Mouse (Mus musculus) urinary bladder, postnatal 14 days (tissue): Measurements from ENCODE around the gene Pgm2l1.
"Not testable (repeated sequence)": the region's sequence is repeated elsewhere in the genome, so short reads cannot be mapped to it uniquely, and the experiment has no call there.

Source experiments
- DNase-seq: peaks from one replicate; pipeline ENCODE4 v3.0.0; 2021; ENCODE audit warnings: low spot score

Pgm2l1 gene

DNA sequence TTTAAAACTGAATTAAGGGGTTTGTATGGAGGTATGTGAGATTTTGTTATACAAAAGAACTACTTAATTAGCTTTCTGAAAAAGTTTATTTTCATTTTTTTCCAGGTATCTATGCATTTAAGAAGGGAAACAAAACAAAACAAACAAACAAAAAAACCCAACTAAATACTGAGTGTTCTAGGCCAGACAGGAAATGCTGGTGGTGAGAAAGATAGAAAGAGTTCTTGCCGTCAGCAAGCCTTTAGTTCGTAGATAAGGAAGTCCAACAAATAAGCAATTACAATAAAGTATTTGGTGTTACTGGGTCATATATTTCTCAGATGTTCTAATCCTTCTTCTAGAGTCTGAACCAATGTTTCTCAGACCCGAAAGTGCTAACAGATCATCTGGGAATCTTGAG, 1.8 kb downstream of the Pgm2l1 start:
- no peak for DNase-seq

DNA sequence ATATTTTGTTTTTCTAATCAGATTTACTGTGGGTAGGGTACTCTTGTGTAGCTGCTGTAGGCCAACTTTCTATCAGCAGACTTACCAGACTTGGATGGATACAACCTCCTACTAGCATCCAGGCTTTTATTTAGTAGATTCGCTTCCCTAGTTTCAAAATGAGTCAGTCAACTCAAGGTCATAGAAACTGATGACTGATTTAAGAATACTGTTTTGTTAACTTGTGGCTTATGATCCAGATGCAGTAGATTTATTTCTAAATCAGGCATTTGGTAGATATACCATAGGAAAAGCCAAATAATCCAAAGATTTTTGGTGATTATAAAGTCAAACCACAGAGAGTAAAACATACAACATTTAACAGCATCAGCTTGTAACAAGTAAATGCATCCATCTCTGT, 3.5 kb downstream of the Pgm2l1 start:
- DNase-seq: no peak

DNA sequence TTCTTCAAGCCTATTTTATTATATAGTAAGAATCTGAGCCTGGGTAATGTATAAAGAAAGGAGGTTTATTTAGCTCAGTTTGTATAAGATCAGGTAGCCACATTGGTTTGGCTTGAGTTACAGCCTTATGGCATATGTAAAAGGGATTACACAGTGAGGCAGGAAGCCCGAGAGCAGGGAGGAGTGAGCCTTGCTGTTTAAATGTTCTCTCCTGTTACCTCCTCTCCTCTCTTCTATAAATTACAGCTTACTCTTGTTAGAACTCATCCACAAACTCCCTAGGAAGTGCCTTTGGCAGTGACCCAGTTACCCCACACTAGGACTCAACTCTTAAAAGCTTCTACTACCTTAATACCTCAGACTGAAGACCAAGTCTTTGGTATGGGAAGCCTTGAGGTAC, 4.5 kb downstream of the Pgm2l1 start:
- DNase-seq: no peak

DNA sequence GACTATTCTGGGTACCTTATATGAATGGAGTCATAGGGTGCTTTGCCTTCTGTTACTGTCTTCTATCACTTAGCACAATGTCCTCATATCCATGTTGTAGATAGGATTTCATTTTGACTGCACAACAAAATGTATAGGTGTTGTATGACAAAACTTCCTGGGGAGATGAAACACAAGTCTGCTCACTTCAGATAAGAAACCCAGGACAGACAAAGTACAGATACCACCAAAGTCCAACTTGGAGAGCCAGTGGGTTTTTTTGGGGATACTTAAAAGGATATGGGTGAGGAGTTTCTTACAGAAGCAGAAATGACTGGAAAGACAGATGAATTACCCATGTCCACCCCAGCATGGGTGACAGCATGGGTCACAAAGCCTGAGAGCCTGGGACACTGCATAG, 6.5 kb downstream of the Pgm2l1 start:
- DNase-seq: no peak

DNA sequence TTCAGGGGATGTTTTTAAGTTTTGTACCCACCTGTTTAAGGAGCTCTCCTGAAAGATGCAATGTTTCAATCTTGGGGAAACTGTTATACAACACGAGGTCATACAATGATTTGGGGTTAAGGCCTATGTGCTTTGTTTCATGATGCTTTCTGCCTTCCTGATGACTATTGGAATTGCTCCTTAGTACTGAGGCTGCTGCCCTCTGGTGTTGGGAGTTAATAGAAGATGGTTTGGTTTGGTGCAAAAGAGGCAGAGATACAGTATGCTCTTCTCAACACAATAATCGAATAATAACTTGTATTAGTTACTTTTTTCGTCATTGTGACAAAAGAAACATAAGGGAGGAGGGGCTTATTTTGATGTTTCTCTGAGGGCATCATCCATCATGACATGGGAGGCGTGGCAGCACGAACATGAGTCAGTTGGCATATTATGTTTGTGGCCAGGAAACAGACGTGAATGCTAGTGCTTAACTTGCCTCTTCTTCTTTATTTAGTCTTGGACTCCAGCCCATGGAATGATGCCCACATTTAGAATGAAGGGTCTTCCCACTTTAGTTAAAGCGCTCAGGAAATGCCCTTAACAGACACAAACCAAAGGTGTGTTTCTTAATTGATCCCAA, 7.2 kb downstream of the Pgm2l1 start:
- peak; percentile 54 for DNase-seq

DNA sequence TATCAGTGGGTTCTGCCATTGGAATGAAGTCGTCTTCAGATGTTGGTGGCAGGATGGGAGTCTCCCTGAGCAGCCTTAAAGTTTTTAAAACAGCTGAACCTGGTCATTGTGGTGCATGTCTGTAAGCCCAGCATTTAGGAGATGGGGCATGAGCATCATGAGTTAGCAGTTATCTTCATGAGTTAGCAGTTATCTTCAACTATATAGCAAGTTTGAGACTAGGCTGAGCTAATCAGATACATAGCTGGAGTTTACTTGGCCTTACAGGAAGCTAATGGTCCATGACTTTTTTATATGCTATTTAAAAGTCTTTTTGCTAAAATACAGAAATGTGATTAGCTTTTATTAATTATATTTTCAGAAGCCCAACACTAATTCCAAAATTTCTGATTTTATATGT, 11.1 kb downstream of the Pgm2l1 start:
- no peak for DNase-seq

DNA sequence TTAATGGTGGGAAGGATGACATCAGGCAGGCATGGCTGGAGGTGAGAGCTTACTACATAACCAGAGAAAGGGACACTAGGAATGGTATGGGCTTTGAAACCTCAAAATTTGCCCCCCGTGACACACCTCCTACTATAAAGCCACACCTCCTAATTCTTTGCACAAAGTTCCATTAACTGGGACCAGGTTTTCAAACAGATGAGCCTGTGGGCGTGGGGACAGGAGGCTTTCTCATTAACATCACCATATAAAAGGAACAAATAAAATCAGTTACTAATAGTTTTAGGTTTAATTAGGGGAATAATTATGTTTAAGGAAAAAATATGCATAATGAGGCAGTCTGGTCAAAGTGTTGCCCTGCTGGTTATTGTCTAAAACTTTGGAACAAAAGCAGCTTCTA, 13.4 kb downstream of the Pgm2l1 start:
- no peak for DNase-seq

DNA sequence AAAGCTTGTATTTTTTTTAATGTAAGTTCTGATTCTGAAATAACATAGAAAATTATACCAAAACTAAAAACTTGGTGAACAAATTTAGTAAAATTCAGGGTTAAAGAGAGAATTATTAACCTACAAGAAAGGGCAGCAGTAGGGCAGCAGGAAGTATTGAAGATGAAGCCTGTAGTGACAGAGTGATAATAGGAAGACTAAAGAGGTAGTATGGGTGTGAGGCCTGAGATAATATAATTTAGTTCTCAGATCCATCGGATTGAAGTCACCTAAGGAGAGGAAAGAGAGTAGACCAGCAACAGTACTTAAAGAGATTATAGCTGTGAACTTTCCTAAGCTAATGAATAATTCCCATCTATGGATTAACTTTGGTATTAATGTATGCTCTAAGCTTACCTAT, 15.8 kb downstream of the Pgm2l1 start:
- no peak for DNase-seq

DNA sequence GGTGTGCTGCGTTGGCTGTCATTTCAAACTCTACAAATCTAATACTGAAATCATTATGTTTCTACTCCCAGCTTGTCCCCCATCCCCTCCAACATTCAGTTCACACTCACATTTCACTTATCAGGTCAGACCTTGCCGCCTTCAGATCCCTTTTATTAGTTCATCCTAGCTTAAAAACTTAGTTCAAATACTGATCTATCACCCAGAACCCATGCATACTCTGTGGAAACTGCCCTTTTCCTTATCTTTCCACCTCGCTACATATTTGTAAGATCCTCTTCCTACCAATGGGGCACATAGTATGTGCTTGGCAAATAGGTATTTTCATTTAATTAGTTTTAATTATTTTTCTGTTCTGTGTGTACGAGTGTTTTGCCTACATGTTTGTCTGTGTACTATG, 17.0 kb downstream of the Pgm2l1 start:
- no peak for DNase-seq

DNA sequence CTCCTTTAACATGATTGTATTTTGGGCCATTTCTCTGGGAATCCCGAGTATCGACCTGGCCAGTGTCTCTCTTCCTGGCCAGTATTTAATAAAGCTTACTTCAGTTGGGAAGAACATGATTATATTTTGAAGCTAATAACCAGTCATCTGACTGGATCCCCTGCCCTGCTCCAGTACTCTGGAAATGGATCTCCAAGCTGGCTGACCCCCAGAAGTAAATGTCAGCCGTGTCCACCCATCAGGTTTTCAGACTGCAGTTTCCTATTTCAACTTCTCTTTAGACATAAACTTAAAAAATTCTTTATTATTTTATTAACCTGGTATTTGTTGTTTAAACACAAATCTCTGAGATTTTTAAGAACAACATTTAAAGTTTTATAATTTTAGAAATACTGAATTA, 18.0 kb downstream of the Pgm2l1 start:
- no peak for DNase-seq

DNA sequence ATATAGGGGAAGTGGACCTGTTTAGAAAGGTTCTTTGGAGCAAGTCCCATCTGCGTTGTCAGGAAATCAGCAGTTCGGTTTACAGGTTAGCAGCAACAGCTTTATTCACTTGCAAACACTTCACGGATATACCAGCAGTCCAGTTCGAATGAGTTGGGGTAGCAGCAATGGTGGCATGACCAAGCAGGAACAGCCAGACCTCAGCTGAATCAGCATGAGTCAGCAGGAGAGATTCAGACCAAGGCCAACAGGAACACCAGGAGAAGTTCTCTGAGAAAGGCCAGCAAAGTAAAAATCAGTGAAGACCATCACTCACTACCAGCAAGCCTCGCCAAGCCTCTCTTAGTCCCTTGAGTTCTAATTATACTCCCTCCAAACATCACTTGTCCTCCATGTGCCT, 23.5 kb downstream of the Pgm2l1 start:
- no peak for DNase-seq

DNA sequence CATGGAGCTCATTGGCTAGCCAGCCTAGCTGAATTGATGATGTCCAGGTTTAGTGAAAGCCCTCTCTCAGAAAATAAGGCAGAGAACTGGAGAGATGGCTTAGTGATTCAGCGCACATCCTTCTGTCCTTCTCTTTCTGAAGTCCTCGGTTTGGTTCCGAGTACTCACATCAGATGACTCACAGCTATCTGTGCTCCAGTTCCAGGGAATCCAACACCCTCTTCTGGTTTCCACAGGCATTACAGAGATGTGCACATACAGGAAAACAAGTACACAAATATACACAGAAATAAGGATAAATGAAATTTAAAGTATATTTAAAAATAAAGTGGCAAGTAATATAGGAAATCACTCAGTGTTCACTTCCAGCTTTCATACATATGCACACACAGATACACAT, 35.2 kb downstream of the Pgm2l1 start:
- DNase-seq: no peak

DNA sequence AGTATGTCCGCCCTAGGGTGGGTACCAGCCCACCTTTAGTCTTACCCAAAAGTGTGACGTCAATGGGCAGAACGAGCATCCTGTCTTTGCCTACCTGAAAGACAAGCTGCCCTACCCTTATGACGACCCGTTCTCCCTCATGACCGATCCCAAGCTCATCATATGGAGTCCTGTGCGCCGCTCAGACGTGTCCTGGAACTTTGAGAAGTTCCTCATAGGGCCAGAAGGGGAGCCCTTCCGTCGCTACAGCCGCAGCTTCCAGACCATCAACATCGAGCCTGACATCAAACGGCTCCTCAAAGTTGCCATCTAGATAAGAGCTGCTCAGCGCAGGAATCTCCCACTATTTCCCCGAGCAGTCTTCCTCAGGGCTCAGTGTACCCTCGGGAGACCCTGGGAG, 37.7 kb downstream of the Pgm2l1 start:
- not testable (repeated sequence) for DNase-seq

DNA sequence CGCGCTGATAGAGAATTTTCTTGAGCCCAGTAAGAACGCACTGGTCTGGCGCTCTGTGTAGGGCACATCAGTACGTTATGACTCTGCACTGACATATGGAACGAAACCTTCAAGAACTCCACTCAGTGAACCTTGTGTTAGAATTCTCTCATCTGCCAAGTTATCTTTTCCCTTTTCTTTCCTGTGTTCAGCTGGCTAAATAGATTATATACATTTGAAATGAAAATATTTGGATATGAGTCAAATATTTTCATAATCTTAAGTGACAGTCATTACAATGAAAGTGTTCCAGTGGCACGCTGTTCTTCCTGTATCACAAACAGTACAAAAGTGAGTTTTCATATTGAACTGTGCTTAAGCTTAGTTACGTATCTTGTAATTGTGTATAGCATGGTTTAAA, 45.2 kb downstream of the Pgm2l1 start:
- DNase-seq: no peak

DNA sequence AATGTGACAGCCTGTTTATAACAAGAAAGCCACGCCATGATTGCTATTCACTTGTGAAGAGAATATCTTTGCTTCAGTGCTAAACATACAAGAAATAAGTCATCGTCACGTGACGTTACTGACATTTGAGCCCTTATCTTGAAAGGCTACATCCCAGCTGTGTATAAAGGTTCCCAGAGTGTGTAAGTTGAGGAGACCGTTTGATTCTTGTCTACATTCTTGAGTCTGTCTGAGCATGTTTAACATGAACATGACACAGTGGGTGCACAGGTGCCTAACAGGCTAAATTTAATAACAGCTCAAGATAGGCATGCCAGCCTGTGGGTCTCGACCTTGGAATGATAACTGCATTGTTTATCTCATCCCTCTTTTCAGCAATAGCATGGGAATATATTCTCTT, 47.3 kb downstream of the Pgm2l1 start:
- DNase-seq: no peak

DNA sequence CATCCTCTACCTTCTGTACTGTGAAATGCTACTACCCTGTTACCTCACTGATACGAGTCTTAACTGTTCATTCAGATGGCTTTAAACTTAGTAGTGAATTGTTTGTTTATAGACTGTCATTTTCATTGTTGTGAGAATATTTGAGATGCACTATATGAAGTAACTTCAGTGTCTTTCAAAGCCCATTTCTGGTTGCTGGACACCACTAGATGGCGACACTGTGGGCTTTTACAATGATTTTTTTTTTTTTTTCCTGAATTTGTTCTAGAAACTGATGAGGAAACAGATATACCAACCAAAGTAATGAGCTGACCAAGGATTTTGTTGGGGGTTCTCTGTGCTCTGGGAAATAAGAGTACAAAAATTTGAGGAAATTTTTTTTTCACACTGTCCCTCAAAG, 49.2 kb downstream of the Pgm2l1 start:
- no peak for DNase-seq

DNA sequence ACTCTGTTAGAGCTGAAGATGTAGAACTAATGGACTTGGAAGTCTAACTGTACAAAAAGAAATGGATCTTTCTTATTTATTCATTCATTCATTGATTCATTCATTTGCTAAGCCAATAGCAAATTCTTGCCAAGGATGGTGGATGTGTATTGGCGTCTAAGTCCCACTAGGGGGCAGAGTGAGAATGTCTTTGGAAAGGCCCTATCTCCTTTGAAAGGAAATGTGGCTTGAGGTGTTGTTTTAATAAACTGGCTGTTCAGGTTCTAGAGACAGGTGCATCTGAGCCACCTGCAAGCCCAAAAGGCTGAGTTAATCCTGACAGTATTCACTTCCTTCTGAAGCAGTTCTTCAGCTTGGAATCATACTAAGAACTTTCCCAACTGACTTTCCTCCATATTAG, 52.6 kb downstream of the Pgm2l1 start:
- DNase-seq: peak; percentile 50

DNA sequence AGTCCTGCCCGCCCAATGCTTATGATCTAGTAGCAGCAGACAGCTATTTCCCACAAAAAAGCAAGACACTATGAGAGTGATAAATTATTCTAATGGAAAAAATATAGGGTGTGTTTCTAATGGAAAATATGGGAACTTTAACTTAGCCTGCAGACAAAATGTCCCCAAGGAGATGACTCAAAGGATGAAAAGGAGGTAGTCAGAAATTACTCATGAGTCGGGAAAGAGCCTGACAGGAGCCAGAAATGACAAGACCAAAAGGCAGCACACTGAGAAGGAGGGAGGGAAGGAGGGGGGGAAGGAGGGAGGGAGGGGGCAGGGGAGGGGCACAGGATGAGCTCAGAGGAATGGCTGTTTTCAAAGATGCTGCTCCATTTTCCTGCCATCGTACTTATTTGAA, 54.4 kb downstream of the Pgm2l1 start:
- no peak for DNase-seq

DNA sequence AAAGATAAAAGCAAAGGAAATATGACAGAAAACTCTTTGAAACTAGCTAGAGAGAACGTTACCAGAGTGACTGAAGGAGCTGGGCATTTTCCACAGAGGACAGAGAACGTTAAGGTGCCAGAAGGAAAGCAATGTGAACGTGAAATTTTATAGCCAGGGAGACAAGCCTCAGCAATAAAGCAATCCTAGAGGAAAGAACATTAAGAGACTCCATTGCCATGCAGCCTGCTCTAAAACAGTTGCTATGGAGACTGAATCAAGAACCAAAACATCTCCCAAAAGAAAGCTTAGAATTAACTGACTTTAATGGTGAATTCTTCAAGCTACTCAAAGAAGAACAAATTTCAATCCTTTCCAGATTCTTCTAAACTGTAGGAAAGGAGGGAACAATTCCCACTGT, 56.1 kb downstream of the Pgm2l1 start:
- no peak for DNase-seq

DNA sequence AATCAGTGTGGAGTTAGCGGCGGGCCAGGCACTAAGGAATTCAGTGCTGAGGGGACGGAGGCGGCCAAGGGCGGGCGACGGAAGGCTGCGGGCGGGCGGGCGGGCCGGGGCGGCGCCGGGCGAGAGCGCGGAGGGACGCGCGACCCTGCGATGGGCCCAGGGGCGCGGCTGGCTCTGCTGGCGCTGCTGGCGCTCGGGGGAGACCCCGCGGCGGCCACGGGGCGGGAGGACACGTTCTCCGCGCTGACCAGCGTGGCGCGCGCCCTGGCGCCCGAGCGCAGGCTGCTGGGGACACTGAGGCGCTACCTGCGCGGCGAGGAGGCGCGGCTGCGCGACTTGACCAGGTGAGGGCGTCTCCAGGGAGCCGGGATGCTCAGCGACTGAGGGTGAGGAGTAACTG, 58.2 kb downstream of the Pgm2l1 start, which contains the start of gene P4ha3:
Gene P4ha3 (plus strand): TSS at position 138 of the 400 bp plus-strand sequence.
- peak; percentile 22 for DNase-seq

DNA sequence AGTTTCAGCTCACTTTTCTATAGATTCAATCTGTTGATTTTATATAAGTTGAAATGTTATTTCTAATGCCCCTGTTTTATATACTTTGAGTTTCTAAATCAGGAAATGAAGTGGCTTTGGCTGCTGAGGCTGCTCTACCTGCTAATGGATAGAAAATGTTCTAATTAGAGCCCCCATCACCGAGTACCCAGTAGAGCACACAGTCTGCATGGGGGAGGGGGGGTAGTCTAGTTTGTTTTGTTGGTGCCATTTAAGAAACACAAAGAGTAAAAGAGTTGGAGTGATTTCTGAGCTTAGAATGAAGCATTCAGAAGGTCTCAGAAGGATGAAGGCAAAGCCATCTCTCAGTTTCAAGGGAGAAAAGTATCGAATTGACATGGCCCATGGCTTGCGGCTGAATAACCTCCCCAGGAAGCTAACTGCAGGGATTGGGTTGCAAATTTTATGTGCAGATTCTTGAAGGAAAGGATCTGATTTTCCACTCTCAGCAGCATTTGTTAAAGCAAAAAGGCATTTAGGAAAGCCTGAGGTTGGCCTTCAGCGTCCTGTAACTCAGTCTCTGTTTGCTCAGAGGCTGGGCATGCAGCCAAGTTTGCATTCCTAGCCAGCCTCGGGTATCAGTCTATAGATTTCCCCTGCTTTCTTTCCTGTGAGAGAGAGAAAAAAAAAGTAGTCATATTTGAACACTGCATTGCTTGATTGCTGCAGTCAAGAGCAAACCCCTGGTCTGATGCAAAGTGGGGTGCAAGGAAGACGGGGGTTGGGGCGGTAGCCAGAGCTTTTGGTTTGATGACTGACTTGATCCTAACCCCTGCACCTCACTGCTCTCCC, 60.8 kb downstream of the Pgm2l1 start:
- peak; percentile 84 for DNase-seq

DNA sequence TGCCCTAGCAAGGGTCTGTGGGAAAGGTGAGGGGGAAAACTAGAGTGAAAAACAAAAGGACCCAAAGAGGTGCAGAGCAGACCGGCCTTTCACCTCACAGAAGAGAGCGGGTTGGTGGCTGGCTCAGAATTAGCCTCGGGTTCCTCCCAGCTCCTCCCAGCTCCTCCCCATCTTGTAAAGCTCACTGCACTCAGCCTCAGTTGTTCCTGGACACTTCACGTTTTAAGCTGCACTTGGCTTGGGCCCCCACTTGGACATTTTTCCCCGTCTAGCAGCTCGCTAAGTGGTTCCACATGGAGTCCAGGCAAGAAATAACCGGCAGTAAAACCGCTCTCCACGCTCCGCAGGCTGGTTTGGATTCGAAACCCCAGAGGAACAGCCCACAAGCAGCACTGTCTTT, 61.4 kb downstream of the Pgm2l1 start:
- DNase-seq: peak; percentile 49

DNA sequence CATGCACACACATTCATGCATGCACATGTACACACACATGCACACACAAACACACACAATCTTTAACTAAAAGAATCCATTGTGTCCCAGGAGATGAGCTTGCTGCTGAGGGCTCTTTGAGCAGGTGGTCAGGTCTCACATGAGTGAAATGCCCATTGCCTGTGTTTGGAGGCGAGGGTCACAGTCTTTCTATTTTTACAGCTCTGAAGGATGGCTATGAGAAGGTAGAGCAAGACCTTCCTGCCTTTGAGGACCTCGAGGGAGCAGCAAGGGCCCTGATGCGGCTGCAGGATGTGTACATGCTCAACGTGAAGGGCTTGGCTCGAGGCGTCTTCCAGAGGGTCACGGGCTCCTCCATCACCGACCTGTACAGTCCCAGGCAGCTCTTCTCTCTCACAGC, 66.4 kb downstream of the Pgm2l1 start:
- no peak for DNase-seq

DNA sequence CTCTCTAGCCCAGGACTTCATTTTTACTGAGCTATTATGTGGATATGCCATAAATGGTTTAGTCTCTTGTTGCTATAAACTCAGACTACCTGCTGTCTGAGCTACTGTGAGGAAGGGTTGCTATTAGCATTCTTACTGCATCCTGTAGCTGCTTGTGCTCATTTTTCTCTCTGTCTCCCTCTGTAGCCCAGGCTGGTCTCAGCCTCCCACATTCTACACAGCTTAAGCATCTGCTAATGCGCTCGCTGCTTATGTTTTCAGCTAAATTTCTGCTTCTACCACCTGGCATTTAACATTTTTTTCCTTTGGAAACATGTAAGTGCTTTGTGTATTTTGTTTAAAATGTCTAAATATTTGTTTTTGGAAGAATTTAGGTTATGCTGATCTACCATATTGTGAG, 68.6 kb downstream of the Pgm2l1 start:
- DNase-seq: no peak
